Mouse (Mus musculus): ENCODE results near the gene Spsb1.

DNA sequence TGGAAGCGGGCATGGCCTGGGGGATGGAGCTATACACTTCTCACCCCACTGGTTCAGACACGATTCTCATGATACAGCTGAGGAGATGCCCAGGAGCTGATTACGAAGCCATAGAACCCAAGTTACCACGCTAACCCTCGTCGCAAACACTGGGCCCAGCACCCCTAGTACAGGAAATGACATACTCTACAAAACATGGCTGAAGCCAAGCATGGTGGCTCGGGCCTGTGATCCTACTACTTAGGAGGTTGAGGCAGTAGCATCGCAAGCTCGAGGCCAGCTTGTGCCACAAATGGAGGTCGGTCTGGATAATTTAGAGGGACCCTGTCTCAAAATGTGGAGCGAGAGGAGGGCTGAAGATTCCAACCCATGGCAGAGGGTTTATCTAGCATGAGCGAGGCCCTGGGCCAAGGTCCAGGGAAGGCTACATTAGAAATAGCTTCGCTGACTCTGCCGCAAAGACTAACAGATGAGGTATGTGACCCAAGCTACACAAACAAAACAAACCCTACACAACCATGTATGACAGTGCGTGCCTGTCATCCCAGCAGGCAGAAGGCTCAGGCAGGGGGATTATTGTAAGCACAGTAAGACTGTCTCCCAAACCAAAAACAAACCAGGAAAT is 45.2 kb upstream of the Spsb1 start:
- TF ChIP-seq CTCF (IDR thresholded peaks at IDR 0.05; ENCODE audit: extremely low read depth, insufficient read depth, low read length): no peak
- TF ChIP-seq POLR2A (IDR thresholded peaks at IDR 0.05; ENCODE audit: extremely low read depth, insufficient read depth, low read length): no peak

All from cortical plate, adult 2 months (tissue).